Mouse (Mus musculus) bone marrow, adult 2 months (tissue): ENCODE measurements at regions not wholly inside any gene's neighbourhood (a gene's known extent, or its start where the extent isn't known, plus 50 kb on each side); places are given as distances from the start of the nearest gene placed in this dataset.

Source experiments
- CTCF ChIP-seq: fragments of 200-500 bp; IDR thresholded peaks from 2 replicates; pipeline ENCODE4 v1.5.1; 2011; ENCODE audit warnings: low read length, control low read depth; ENCODE audit not compliant: control insufficient read depth, insufficient read depth
- POLR2A ChIP-seq: fragments of 200-500 bp; IDR thresholded peaks from 2 replicates; pipeline ENCODE4 v1.6.1; 2011; ENCODE audit warnings: low read depth, mild to moderate bottlenecking, control low read depth, low read length, borderline replicate concordance; ENCODE audit not compliant: control insufficient read depth

DNA sequence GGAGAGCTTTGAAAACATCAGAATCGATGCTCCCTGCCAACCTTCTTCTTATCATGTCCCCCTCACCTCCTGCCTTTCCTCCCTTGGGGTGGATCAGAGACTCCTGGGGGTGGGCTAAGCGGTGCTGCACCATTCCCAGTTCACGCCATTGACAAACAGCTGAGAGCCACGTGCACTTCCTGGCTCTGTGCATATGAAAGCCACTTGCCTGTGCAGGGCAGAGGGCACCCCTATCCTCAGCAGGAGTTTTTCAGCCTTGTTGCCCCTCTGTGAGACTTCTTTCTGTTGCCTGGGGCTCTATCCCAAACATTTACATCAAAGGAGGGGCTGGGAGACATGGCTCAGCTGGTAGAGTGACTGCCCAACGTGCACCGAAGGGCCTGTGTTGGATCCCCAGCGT lies 531.1 kb upstream of the Tbx3 start:
- TF ChIP-seq CTCF (no peak), POLR2A (no peak)
